Mouse (Mus musculus) midbrain, embryonic 14.5 days (tissue): Measurements from ENCODE around the gene Klk1b5. TPM values are rescaled to one million over a fixed set of nuclear protein-coding genes. Genes with fewer than 3 reads are reported as not detected.
"Not testable (repeated sequence)": the region's sequence is repeated elsewhere in the genome, so short reads cannot be mapped to it uniquely, and the experiment has no call there.

ENCODE experiments used
- ATAC-seq: fragments of 200-750 bp; cut with Nextera tagmentation; 2 replicates; pipeline ENCODE4 v1.8.0; 2017; ENCODE audit warnings: moderate number of reproducible peaks, moderate library complexity; ENCODE audit not compliant: low FRiP score, low TSS enrichment
- DNase-seq: peaks from one replicate; pipeline ENCODE4 v3.0.0-alpha.2; 2015
- H3K27ac ChIP-seq: fragments of 300-500 bp; sonication (generic); replicated peaks from 2 replicates; pipeline ENCODE4 v1.5.1; 2014; ENCODE audit warnings: mild to moderate bottlenecking, low read depth, low read length, moderate library complexity
- H3K27me3 ChIP-seq: fragments of 300-500 bp; sonication (generic); 2 replicates; pipeline ENCODE4 v1.6.1; 2014; ENCODE audit warnings: low read length, control low read depth, mixed read lengths; ENCODE audit not compliant: control insufficient read depth, insufficient read depth
- H3K36me3 ChIP-seq: fragments of 300-500 bp; sonication (generic); 2 replicates; pipeline ENCODE4 v1.6.1; 2014; ENCODE audit warnings: low read length, control low read depth; ENCODE audit not compliant: control insufficient read depth, insufficient read depth
- H3K4me1 ChIP-seq: fragments of 300-500 bp; sonication (generic); 2 replicates; pipeline ENCODE4 v1.6.1; 2014; ENCODE audit warnings: mild to moderate bottlenecking, antibody characterized with exemption, low read length, control low read depth; ENCODE audit not compliant: control insufficient read depth, insufficient read depth
- H3K4me2 ChIP-seq: fragments of 300-500 bp; sonication (generic); 2 replicates; pipeline ENCODE4 v1.6.1; 2014; ENCODE audit warnings: mild to moderate bottlenecking, low read length, moderate library complexity
- H3K4me3 ChIP-seq: fragments of 300-500 bp; sonication (generic); replicated peaks from 2 replicates; pipeline ENCODE4 v1.5.1; 2014; ENCODE audit warnings: low read depth, low read length
- H3K9ac ChIP-seq: fragments of 300-500 bp; sonication (generic); replicated peaks from 2 replicates; pipeline ENCODE4 v1.6.1; 2014; ENCODE audit warnings: mild to moderate bottlenecking, low read length, moderate library complexity
- H3K9me3 ChIP-seq: fragments of 300-500 bp; sonication (generic); 2 replicates; pipeline ENCODE4 v1.6.1; 2016; ENCODE audit warnings: low read length, control low read depth, mixed read lengths; ENCODE audit not compliant: control insufficient read depth
- WGBS: fragments of 180-500 bp; shearing (Covaris S2); extraction: QIAGEN DNeasy Blood & Tissue Kit; methylation state at CpG from one replicate; pipeline ENCODE4 v1.1.7; 2014; 5-methylcytosine and 5-hydroxymethylcytosine counted together
- polyA plus RNA-seq: library from polyadenylated mRNA; unstranded; fragments of >200 nt; fragmentation: Nextera tagmentation; extraction: Ambion mirVana; gene quantifications from 2 replicates; pipeline ENCODE4 v1.2.1, GENCODE M21; 2014

Klk1b5 gene
- polyA plus RNA-seq, result not detected in 2 replicates

GRCm38 (mm10) chr7:44215645-44216044 lies at the start of gene Klk1b5:
TSS of gene Klk1b5 (plus strand) at chr7:44215945.
- H3K27ac ChIP-seq, result no peak within 1 kb of the TSS
- DNase-seq (no peak), ATAC-seq (no peak)
- no peaks in the 10 kb centered on the region for H3K9me3 ChIP-seq
- H3K36me3 ChIP-seq, result no peaks in the 10 kb centered on the region
- no peaks in the 10 kb centered on the region for H3K4me1 ChIP-seq
- H3K4me2 ChIP-seq, result no peak within 1 kb of the TSS
- H3K9ac ChIP-seq, result no peak within 1 kb of the TSS
- WGBS, result 85% methylated on average over 1 of the region's 1 CpGs
- H3K27me3 ChIP-seq, result no peaks in the 10 kb centered on the region
- no peak within 1 kb of the TSS for H3K4me3 ChIP-seq

- Histone ChIP-seq H3K27me3 (no peaks in the 10 kb centered on the region), H3K4me1 (no peaks in the 10 kb centered on the region), H3K9me3 (no peaks in the 10 kb centered on the region), H3K4me3 (no peak overlapping the region), H3K4me2 (no peak overlapping the region), H3K36me3 (no peaks in the 10 kb centered on the region), H3K9ac (no peak overlapping the region), H3K27ac (no peak overlapping the region)
- DNase-seq, result no peak
- no peak for ATAC-seq
- 47% methylated on average over 9 of the region's 9 CpGs for WGBS
These were observed 36.3 kb upstream of the Klk1b5 start for GRCm38 (mm10) chr7:44179299-44180045.

DNA sequence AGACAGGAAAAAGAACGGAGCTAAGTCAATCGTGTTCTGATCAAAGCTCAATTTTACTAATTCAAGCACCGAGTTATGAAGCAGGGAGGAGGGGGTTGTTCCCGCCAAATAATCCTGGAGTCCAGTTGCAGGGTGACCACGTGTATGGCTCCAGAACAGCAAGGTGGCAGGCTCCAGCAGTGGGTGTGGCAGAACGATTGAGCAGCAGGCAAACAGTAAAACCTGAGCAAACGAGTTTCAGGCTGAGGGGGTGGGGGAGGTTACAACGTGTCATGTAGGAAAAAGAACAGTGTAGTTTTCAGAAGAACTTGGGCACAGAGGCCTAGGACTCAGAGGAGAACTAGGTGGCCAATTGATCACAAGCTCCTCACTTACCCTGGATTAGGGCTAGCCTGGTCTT lies 29.2 kb upstream of the Klk1b5 start:
- H3K36me3 ChIP-seq, H3K9me3 ChIP-seq, H3K4me2 ChIP-seq, H3K27me3 ChIP-seq, H3K27ac ChIP-seq, DNase-seq, H3K9ac ChIP-seq, ATAC-seq, H3K4me1 ChIP-seq, H3K4me3 ChIP-seq: not testable (repeated sequence)
- 73% methylated on average over 8 of the region's 8 CpGs for WGBS

DNA sequence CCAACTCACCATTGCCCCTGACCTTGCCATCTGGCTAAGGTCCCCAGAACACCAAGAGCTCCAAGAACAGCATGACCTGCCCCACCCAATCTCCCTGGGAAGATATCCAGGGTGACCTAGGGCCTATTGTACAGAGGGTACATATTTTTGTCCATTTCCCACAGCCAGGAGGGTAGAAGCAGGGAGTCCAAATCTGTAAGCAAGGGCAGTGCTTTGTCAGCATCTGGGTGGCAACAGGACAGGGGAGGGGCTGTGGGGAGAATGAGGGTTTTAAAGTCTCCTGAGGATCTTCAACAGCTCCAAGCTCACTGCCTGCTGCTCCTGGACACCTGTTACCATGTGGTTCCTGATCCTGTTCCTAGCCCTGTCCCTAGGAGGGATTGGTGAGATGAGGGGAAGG lies 27.8 kb upstream of the Klk1b5 start, which contains the start of gene Klk1b24:
Klk1b24 (plus strand) TSS at position 301 of the 400 bp plus-strand sequence.
- not testable (repeated sequence) for H3K9ac ChIP-seq, H3K27ac ChIP-seq, H3K4me3 ChIP-seq, H3K4me2 ChIP-seq, H3K27me3 ChIP-seq, H3K4me1 ChIP-seq, ATAC-seq, H3K36me3 ChIP-seq, DNase-seq, H3K9me3 ChIP-seq

DNA sequence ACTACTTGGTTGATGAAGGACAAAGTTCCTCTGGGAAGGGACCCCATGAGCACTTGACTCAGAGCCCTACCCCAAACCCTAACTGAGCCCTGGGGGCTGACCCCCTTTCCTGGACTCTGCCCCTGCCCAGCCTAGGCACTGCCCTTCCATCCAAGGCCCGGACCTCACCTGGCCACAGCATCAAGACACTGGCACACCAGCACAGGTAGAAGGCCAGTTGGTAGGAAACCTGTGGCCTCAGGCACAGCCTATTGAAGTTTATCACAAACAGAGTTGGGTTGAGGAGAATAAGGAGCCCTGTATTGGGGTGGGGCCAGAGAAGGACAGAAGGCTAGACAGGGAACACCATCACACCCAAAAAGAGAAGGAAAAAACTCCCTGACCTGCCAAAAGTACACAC lies 22.3 kb upstream of the Klk1b5 start:
- not testable (repeated sequence) for DNase-seq, H3K27ac ChIP-seq, H3K36me3 ChIP-seq, H3K9me3 ChIP-seq, H3K27me3 ChIP-seq, ATAC-seq, H3K4me3 ChIP-seq, H3K9ac ChIP-seq, H3K4me2 ChIP-seq, H3K4me1 ChIP-seq
- WGBS, result 94% methylated on average over 1 of the region's 1 CpGs

DNA sequence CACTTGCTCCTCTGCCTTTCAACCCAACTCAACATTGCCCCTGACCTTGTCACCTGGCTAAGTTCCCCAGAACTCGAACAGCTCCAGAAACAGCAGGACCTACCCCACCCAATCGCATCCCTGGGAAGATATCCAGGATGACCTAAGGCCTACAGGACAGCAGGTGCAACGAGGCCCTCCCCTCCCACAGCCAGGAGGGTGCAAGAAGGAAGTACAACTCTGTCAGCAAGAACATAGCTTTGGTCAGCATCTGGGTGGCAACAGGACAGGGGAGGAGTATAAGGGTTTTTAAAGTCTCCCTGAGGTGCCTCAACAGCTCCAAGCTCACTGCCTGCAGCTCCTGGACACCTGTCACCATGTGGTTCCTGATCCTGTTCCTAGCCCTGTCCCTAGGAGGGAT lies 17.9 kb upstream of the Klk1b5 start, which contains the start of gene Klk1b3:
Klk1b3 (plus strand) TSS at position 301 of the 400 bp plus-strand sequence.
- Histone ChIP-seq H3K9ac (no peak within 1 kb of the TSS), H3K4me3 (no peak within 1 kb of the TSS), H3K4me2 (no peak within 1 kb of the TSS), H3K27ac (no peak within 1 kb of the TSS), H3K27me3 (no peaks in the 10 kb centered on the region), H3K4me1 (no peaks in the 10 kb centered on the region), H3K36me3 (no peaks in the 10 kb centered on the region), H3K9me3 (no peaks in the 10 kb centered on the region)
- 68% methylated on average over 3 of the region's 3 CpGs for WGBS
- ATAC-seq, result no peak
- no peak for DNase-seq

GRCm38 (mm10) chr7:44207135-44207534 lies 8.6 kb upstream of the Klk1b5 start, which contains the start of gene Klk1b4:
TSS of gene Klk1b4 (plus strand) at chr7:44207435.
- not testable (repeated sequence) for H3K36me3 ChIP-seq, H3K9ac ChIP-seq, ATAC-seq, H3K27ac ChIP-seq, H3K4me3 ChIP-seq, DNase-seq, H3K4me2 ChIP-seq, H3K27me3 ChIP-seq, H3K9me3 ChIP-seq, H3K4me1 ChIP-seq
- 63% methylated on average over 3 of the region's 3 CpGs for WGBS

GRCm38 (mm10) chr7:44208307-44208706 lies 7.4 kb upstream of the Klk1b5 start:
- Histone ChIP-seq H3K27ac (no peak overlapping the region), H3K27me3 (no peaks in the 10 kb centered on the region), H3K9ac (no peak overlapping the region), H3K36me3 (no peaks in the 10 kb centered on the region), H3K4me1 (no peaks in the 10 kb centered on the region), H3K9me3 (no peaks in the 10 kb centered on the region), H3K4me3 (no peak overlapping the region), H3K4me2 (no peak overlapping the region)
- no peak for ATAC-seq
- DNase-seq, result no peak
- WGBS, result 82% methylated on average over 3 of the region's 3 CpGs

DNA sequence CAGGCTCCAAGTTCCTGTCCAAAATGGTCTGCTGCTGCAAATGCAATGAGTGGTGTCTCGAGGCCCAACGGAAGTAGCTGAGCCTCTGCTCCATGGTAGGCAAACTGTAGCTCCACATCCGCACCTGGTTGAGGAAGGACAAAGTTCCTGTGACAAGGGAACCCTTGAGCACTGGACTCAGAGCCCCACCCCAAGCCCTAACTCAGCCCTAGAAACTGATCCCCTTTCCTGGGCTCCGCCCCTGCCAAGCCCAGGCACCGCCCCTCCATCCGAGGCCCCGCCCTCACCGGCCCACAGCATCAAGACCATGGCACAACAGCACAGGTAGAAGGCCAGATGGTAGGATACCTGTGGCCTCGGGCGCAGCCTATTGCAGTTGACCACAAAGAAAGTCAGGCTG lies 5.9 kb downstream of the Klk1b5 start:
- H3K27me3 ChIP-seq, ATAC-seq, H3K27ac ChIP-seq, H3K36me3 ChIP-seq, H3K4me1 ChIP-seq, H3K9ac ChIP-seq, DNase-seq, H3K4me2 ChIP-seq, H3K9me3 ChIP-seq, H3K4me3 ChIP-seq: not testable (repeated sequence)
- WGBS, result 78% methylated on average over 8 of the region's 10 CpGs
